Mouse (Mus musculus) testis, adult 2 months (tissue): ENCODE measurements around the gene Gm20390.

ENCODE experiments used
- CTCF ChIP-seq: fragments of 200-500 bp; IDR thresholded peaks from 2 replicates; pipeline ENCODE4 v1.5.1; 2012; ENCODE audit warnings: low read depth, mild to moderate bottlenecking, inconsistent platforms, low read length, moderate library complexity; ENCODE audit not compliant: control insufficient read depth, insufficient read depth, insufficient replicate concordance
- POLR2A ChIP-seq: fragments of 200-500 bp; IDR thresholded peaks from 2 replicates; pipeline ENCODE4 v1.6.1; 2012; ENCODE audit warnings: low read depth, mild to moderate bottlenecking, inconsistent platforms, low read length, moderate library complexity; ENCODE audit not compliant: control insufficient read depth

GRCm38 (mm10) chr11:93906834-93907233, 61.3 kb downstream of the Gm20390 start:
- no peak for TF ChIP-seq CTCF
- TF ChIP-seq POLR2A, result no peak
